Mouse (Mus musculus): ENCODE data around the gene Ankrd11.

The Ankrd11 gene

DNA sequence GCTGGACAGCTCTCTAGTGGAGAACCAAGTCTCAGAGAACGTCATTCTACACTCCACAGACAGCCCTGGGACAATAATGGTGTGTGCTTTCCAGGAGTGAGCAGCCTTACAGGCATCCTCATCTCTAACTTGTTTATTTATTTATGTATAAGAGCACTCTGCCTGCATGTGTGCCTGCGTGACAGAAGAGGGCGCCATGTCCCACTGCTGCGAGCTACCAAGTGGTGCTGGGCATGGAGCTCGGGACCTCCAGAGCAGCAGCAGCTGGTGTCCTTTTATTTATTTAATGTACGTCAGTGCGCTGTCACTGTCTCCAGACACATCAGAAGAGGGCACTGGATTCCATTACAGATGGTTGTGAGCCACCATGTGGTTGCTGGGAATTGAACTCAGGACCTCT lies 115.3 kb downstream of the Ankrd11 start:
- no peak for DNase-seq (ENCODE audit: low spot score in 2 of 2)

DNA sequence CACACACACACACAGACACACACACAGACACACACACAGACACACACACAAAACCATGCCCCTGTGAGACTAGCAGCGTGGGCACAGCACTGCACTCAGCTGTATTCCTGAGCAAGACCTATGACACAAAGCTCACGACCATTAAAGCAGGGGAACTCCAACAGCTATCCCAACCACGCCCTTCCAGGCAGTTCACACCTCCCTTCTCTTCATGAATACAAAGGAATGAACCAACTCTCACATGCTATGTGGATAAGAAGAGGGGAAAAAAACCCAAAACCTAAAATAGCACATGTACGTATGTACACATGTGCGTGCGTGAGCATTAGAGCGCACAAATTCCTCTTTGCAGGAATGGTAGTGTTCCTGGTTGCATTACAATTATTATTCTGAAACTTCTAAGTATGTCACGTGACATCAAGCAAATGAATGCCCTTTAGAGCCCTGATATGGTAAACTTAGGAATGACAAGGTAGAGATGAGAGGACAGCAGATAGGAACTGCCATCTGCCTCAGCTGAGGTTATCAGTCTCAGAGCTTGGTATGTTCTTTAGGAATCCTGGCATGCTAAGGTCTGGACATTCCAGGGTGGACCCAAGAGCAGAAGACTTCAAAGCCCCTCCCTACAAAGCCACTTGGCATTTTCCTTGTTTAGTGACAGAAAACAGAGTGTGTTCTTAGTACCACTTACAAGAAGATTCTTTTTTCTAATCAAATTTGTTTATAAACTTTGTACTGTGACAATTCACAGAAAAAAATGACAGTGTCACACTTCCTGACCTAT lies 115.9 kb downstream of the Ankrd11 start:
- DNase-seq (ENCODE audit: low spot score in 2 of 2), result no peak

DNA sequence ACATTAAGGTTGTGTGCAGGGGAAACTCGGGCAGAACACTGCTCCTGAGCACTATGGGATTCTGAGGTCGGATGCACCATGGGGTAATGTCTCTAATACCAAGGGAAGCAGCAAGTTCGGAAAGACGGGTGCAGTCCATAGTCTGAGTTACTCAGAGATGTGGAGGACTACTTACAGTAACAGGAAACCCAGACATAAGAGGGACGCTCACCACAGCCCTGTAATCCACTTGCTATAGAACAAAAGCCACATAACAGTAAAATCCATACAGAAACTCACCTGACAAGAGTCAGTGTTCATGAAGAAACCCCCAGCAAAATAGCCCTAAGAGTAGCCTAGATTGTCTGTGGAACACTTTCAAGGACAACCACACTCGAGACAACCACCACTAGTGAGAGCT lies 118.0 kb downstream of the Ankrd11 start:
- DNase-seq (ENCODE audit: low spot score in 2 of 2), result no peak

DNA sequence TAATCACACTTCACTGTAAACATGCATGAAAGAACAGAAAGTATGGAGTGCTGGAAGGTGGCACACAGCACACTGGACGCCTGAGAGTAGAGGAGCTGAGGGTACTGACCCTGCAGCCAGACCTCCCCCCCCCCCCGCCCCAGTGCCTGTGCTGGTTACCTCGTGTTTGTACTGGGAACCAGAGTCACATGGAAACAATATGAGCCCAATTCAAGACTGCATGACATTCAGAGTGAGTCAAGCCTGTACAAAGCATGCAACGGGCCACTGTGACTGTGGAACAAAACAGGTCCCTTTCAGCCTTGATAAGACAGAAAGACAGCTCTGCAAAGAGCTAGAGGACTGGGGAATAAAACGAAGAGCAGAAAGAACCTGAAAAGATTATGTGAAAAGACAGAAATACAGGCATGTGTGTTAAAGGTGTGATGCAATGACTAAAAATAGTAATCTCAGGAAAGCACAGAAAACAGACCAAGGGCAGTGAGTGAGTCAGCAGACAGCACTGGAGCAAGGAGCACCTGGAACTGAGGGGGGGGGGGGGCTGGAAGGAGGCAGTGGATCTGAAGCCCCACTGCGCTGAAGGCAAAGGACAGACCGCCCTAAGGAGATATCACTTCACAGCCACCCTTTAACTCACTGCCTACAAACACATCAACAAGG lies 118.5 kb downstream of the Ankrd11 start:
- no peak for DNase-seq (ENCODE audit: low spot score in 2 of 2)

DNA sequence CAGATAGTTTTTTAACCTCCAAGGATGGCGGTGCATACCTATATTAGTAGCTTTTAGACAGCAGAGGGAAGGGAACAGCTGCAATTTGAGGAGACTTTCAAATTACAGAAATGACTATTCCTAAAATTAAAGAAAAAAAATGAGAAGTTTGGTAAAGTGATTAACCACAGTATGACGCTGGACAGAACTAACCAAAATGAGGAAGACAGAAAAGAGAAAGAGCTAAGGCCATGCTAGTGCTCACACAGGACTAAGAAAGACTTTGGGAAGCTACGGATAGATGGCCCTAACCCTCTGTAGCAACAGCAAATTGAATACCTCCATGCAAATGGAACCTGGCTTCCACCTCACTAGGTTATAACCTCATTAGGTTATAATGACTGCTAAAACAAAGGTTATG lies 119.1 kb downstream of the Ankrd11 start:
- DNase-seq (ENCODE audit: low spot score in 2 of 2), result no peak

DNA sequence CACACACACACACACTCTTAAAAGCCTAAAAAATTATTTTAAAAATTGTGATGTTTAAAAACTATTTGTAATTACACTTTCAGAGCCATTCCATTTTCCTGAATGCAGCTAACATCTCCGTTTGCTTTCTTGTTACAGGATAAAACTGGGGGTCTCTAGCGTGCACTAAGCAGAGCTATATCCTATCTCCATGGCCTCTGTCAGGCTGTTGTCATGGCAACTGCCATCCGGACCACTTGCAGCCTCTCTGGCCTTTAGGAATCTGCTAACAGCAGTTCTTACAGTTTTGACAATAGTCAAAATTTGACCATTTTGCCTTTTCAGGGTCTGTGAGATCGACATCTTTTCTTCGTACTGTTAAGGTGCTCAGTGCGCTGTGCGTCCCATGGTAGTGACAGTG lies 121.2 kb downstream of the Ankrd11 start:
- DNase-seq (ENCODE audit: low spot score in 2 of 2), result no peak

DNA sequence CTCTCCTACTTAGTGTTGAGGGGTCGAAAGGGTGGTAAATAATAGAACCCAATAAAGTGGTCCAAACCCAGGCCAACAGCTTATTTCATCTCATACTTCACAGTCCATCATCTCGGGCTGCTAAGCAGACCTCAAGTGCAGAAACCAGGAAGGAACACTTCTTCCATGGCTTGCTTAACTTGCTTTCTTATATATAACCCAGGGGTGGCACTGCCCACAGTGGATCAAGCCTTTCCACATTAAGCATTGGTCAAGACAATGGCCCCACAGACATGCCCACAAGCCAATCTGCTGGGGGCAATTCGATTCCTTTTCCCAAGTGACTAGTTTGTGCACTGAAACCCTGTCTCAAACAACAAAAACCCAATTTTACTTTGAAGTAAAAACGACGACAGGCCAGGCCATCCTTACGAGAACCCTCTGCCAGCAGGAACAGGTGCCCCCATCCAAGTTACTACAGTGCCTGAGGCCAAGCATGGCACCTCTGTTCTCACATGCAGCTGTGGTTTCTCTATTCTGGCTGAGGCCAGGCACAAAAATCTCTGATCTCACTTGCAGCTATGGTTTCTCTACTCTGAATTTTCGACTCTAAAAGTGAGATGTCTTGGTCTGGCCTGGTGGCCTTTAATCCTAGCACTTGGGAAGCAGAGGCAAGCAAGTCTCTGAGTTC lies 123.5 kb downstream of the Ankrd11 start:
- no peak for DNase-seq (ENCODE audit: low spot score in 2 of 2)

DNA sequence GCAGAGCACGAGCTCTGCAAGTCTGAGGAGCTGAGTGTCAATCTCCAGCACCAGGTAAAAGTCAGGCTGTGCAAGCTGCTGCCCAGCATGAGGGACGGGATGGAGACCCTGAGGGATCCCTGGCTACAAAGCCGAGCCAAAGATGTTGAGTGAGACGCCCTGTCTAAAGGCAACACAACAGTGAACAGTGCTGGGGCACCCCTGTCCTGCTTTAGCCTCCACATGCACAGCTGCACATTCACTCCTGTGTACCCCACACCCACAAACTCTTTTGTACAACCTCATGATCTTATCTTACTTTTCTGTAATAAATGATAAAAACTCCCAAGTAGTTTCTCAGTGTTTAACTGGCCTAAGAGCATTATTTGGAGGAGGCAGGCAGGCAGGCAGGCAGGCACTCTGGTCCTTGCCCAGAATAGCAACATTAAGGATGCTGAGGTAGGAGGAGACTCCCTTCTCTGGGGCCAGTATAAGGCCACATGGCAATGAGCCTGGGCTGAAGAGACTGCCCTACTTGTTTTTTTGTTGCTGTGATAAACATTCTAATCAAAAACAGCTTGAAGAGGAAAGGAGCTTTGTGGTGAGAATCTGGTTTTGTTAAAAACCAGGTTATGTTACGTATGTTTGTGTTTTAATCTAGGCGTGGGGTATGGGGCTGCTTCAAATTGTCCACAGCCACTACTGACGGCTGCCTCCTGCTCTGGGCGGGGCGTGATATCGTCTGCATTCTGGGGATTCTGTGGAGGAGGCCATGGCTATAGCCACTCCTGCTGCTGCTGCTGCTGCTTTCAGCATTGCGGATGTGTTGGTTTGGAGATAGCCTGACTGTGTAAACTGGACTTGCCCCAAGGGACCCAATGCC lies 124.3 kb downstream of the Ankrd11 start:
- DNase-seq (ENCODE audit: low spot score in 2 of 2), result no peak

DNA sequence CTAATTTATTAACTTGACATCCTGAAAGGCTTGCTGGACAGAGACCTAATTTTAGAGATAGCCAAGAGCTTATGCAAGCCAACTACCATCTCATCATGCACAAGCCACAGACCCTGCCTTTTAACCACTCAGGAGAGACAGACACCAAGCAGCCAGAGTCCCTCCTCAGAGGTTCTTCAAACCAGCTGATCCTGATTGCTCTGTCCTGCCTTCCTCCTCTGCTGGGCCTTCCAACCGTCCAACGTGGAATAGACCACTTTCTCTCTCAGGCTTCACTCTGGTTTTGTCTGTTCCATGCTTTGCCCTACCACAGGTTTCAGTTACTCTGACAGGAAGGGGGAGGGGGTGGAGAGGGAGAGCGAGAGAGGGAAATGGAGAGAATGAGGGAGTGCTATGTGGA lies 125.3 kb downstream of the Ankrd11 start:
- no peak for DNase-seq (ENCODE audit: low spot score in 2 of 2)

DNA sequence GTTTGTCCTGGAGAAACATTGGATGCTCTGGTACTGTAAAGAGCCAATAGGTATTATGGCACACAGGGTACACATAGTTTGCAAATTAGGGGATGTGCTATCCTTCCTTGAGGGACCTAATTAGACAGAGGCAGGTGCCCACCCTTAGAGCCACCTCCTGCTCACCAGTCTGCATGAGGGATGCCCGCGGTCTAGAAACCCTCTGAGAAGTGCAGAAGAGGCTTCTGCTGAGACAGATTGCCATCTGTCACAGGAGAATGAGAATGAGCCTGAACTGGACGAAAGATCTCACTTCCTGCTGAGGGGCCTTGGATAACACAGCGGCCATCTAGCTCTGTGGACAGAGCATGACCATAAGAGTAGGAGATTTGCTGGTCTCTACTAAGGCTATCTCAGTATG lies 129.2 kb downstream of the Ankrd11 start:
- DNase-seq (ENCODE audit: low spot score in 2 of 2), result no peak

DNA sequence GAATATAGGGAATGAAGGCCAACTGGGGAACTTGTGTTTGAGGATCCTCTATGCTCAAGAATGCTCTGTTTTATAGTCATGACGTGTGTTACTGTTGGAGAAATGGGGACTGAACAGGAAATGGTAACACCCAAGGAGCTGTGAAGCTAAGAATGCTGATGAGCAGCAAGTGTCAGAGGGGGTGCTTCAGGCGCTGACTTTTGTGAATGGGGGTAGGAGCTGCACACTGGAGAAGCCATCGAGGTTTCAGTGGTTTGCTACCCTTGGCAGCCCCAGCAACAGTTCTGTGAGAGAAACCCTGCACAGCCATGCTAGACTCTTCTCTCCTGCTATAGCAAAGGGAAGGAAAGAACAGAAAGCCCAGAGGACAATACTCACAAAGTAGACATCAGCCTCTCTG lies 129.9 kb downstream of the Ankrd11 start:
- DNase-seq (ENCODE audit: low spot score in 2 of 2), result no peak

DNA sequence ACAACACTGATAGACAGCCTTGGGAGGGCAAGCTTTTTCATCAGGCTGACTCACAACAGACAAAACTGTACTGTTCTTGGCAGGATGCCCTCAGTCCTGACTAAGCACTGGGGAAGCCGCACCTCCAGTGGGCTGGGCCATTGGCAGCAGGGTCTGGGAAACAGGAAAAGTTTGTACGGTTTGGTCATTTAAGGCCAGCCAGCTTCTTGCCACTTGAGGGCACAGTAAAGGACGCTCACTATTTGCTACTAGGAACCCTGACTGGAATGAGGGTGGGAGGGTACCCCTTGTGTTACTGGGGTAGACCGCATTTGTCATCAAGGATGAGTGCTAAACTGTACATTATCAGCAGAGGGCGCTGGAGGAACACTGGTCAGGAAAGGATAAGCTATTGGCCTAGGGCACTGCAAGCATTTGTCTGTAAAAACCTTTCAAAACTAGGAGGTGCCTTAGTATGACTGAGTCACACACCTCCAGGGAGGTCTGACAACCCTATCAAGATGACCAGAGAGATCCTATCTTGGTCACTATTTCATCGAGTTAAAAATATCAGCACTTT lies 135.5 kb downstream of the Ankrd11 start:
- peak; percentile 83 to 84 for DNase-seq (ENCODE audit: low spot score in 2 of 2)

DNA sequence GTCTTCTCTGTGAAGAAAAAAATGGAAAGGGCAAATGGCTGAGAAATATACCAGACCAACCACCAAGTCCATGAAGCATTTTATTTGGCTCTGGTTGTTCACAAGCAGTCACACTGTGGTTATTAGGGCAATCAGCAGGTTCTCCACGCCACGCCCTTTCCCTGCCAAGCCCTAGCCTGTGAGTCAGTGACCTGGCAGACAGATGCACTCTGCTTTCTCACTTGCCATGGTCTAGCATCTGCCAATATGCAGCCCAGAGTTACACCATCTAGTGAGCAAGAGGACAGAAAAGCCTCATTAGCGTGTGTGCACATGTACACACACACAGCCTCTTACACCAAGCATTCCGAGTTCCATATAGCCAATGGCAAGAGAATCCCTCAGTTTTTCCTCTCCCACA lies 136.7 kb downstream of the Ankrd11 start:
- no peak for DNase-seq (ENCODE audit: low spot score in 2 of 2)

DNA sequence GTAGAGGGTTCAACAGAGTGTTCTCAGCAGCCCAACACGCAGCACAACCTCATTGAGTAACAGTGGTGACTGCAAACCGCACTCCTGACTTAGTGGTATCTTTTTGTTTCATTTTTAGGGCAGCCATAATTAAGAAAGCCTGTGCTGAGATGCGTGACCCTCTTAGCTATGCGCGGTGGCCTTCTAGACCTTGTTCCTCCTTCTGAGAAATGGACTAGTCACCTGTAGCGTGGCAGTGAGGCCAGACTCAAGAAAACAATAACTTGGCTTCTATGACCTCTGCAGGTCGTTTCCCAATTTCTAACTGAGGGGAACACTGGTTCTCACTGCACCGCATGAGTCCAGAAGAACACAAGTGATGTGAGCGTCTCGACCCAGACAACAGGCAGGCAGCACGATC lies 137.6 kb downstream of the Ankrd11 start:
- no peak for DNase-seq (ENCODE audit: low spot score in 2 of 2)

DNA sequence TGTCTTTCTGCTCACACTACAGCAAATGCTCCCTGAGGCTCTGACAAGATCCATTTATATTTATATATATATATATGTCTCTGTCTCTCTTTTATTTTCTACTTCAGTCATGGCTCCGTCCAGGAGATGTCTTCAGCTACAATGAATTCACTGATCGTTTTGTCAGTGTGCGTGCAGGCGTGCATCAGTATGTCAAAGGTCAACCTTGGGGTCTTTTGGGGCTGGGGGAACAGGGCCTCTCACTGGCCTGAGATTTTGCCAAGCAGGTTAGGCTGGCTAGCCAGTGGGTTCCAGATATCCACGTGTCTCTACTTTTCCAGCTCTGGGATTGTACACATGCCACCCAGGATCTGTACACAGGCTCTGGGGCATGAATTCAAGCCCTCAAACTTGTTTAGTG lies 139.1 kb downstream of the Ankrd11 start:
- DNase-seq (ENCODE audit: low spot score in 2 of 2), result no peak

DNA sequence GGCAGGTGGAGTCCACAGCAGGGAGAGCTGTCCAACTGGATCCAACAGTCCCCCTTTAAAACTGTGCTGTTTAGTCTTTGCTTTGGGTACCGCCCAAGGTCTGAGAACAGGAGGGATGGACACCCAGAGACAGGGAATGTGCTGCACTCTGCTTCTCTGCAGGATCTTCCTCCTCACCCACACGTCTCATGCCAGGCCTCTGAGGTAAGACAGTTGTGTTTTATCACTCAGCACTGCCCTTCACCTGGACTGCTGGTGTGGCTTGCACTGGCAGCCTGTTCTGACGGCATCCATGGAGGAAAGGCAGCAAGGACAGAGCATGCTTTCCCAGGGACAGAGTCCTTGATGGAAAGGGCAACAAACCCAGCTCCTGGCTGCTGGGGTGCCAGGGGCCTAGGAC lies 139.5 kb downstream of the Ankrd11 start:
- no peak for DNase-seq (ENCODE audit: low spot score in 2 of 2)

DNA sequence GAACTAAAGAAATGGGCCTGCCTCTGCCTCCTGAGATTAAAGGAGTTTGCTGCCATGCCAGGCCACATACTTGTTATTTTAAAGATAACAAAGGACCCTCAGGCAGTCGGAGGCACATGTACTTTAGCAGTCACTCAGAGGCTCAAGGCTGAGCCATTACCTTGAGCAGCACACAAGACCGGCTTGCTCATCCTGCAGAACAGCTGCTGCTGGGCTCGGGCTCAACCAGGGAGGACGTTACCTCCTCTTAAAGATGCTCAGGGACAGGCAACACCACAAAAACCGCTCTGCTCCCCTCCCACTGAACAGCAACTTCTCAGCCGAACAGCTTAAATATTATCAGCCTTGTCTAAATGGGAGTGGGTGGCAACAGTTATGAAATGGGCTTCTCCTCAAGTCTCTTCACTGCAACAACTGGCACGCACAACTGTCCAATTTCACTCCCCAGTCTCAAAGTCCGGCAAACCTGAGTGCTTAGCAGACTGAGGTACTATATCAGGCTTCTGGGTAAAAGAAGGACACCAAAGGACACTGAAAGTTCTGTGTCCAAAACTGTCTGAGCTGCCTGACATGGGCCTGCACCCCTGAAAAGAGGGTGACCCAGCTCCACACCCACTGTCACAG lies 140.1 kb downstream of the Ankrd11 start:
- no peak for DNase-seq (ENCODE audit: low spot score in 2 of 2)

DNA sequence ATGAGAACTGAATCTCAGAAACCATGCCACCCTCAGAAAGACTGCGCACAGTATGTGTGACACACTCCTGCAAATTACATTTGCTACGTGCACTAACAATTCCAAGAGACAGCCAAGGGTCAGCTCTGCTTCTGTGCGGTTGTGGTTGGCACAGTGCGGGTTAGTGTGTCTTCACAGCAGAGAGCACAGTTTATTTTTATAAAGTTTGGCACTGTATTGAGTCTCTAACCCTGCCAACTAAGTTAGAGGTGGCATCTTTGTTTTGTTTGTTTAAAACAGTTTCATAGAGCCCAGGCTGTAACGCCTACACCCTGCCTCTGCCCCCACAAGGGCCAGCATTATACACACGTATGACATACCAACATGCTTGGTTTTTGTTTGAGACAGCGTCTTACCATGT lies 140.6 kb downstream of the Ankrd11 start:
- DNase-seq (ENCODE audit: low spot score in 2 of 2), result no peak

DNA sequence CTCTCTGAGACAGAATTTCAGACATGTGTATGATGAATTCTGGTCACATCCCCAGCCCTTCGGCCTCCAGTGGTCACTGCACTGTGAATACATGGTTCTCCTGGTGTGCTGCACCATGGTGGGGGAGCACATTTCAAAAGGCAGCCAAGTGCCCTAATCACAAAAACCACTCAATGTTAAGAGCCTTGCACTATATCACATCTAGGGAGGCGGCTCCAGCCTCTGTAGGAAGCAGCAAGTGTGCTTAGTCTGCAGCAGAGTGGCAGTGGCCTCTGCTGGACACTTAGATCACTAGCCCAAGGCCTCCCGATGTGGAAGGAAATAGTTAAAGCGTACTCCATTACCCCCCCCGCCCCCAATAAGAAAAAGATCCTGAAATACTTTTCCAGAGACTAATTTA lies 143.0 kb downstream of the Ankrd11 start:
- no peak for DNase-seq (ENCODE audit: low spot score in 2 of 2)

DNA sequence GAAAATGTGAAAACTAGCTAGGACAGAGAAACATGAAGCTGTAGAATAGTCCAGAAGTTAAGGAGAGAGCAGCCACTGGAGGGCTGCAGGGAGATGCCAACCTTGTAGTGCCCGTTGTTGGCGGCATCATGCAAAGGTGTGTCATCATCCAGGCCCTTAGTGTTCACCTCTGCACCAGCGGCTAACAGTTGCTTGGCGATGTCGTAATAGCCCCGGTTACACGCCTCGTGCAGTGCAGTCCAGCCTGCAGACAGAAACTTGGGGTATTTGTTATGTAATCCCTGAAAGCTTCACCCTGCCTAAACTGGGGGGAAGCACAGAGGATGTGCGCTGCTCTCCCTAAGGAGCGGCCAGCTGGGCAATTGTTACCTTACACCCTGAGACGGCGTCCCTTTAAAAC lies 143.6 kb downstream of the Ankrd11 start:
- no peak for DNase-seq (ENCODE audit: low spot score in 2 of 2)

DNA sequence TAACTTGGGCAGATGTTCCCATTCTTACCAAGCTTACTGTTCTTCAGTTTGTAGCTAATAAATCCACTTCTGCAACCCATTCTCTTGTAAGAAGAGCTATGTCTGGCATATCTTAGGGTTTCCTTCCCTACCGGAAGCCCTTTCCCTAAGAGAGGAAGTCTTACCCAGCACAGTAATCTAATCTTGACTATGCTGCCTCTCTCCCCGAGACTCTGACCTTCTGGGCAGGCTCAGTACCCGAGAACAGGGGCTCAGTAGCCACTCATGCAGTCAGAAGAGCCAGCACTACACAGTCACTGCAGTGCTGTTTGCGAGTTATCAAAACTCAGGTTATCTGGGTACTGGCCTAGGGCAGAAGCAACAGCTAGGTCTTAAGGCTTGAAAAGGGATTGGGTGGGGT lies 144.1 kb downstream of the Ankrd11 start:
- DNase-seq (ENCODE audit: low spot score in 2 of 2), result no peak

Measured in urinary bladder, postnatal 4 days (tissue).